Mouse (Mus musculus): ENCODE measurements at regions not wholly inside any gene's neighbourhood (a gene's known extent, or its start where the extent isn't known, plus 50 kb on each side); places are given as distances from the start of the nearest gene placed in this dataset.
A peak's percentile ranks its signal among the peaks of the same experiment; 100 is the strongest.

DNA sequence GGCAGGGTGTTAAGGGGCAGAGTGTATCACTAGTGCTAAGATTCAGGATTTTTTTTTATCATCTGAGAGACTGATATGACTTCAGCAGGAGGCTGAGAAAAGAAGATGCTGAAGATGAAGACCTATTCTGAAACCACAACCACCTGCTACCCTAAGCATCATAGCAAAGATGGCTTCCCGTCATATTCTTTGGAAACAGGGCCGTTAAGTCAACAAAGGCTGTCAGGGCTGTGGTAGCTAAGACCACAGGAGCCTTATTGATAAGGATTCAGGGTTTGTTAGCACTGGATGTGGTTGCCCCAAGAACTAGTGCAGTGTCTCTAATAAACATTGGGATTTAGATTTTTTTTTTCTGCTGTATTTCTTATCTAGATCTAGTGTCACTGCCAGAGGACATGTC is 56.7 kb upstream of the Rasgrp1 start:
- DNase-seq: no peak

- DNase-seq: no peak
These were observed 60.8 kb upstream of the Rasgrp1 start for GRCm38 (mm10) chr2:117403425-117404175.

DNA sequence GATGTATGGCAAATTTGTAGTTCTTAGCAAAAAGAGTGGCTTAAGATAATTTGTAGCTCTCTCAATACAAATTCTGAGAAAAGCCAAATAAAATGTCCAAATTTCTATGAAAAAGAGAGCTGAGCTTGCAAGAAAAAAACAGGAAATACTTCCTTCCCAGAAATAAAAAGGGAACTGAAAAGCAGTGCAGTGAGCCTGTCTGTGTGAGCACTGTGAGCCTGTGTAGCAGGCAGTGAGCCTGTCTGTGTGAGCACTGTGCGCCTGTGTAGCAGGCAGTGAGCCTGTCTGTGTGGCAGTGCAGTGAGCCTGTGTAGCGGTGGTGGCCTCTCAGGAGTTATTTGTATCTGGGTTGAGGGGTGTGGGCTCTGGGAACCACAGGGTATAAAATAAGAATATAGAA is 62.7 kb upstream of the Rasgrp1 start:
- no peak for DNase-seq

GRCm38 (mm10) chr2:117408241-117408640 is 65.4 kb upstream of the Rasgrp1 start:
- no peak for DNase-seq

DNA sequence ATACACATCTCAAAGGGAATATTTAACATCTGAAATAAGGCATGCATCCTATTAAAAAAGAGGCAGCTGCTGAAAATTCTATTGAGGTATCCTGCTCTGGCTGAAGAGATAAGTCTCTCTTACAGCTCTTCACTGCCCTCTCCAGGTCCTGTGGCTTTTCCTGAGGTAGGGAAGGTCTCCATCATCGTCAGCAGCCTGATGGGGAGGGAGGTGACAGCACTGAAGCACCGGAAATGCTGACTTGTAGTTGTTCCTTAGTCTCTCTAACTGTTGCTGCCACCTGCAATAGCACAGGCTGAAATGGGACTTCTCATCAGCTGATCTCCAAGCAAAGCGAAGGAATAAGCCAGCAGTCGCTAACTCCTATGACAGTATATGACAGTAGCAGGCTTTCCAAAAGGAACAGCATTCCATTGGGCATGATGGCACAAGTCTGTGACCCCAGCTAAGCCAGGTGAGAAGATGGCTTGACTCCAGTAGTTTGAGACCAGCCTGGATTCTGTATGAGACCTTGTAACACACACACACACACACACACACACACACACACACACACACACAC is 69.3 kb upstream of the Rasgrp1 start:
- peak; percentile 21 to 23 for DNase-seq

DNA sequence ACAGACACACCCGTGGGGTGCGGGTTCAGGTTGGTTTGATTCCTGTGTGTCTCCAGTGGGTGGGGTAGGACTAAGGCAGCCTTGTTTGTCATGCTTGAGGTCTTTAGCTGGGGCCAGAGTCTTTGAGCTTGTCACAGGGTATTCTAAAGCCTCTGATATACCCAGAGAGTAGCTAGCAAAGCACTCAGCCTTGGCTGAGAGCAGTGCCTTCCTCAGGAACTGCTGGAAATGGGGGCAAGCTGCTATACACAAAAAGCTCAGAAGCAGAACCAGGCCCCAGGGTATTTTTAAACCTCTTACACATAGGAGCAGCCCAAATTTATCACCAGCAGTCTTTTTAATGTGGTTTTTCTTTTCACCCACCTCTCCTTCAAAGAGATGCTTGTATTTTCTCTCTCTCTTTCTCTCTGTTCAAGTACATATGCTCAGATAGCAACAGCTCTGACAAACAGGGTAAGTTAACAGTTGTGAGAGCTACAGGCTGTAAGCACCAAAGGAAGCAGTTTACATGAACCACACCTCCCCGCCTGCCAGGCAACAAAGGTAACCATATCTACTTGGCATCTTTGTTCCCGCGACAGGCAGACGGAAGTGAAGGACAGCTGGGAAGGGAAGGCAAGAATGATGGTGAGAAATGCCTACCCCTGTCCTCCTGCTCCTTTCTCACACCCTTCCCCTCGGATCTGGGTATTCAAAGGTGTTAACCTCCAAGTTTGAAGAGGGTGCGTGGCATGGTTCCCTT is 74.6 kb upstream of the Rasgrp1 start:
- DNase-seq: no peak

GRCm38 (mm10) chr2:117418121-117418615 is 75.4 kb upstream of the Rasgrp1 start:
- no peak for DNase-seq

GRCm38 (mm10) chr2:117418711-117419110 is 75.9 kb upstream of the Rasgrp1 start:
- DNase-seq: no peak

GRCm38 (mm10) chr2:117421376-117421775 is 78.6 kb upstream of the Rasgrp1 start:
- no peak for DNase-seq

DNA sequence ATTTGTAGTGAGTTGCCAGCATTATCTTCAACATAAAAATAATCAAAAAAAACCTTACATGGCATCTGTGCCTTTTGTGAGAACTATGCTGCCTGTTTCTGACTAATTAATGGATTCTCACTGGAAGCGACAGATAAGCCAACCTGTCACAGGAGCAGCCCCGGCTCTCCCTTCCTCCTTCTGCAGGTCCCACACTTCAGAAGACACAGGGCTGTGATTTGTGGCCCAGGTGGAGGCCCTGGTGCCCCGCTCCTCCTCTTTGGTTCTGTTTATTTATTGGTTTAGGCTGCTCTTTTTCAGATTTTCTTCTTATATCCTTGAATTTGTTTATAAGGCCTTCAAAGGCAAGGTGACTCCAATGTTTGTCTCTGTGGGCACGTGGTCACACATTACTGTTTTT is 80.0 kb upstream of the Rasgrp1 start:
- no peak for DNase-seq

DNA sequence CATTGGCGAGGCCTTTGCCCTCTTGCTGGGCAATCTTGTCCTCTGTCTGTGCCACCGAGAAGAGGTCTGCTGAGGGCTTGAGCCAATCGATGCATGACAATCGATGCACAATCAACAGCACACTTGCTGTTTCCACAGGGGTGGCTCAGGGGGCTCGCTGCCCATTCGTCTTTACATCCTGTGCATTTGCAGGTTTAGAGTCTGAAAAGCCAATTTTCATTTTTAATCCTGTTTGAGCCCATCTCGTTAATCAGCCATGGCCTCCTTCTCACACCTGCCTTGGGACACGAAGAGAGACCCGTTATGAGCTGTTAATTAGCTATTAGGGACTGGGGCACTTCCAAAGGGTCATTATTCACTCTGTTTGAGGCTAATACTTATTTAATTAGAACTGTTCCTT is 86.4 kb upstream of the Rasgrp1 start:
- DNase-seq: no peak

GRCm38 (mm10) chr2:117432010-117432409 is 89.2 kb upstream of the Rasgrp1 start:
- DNase-seq: no peak

GRCm38 (mm10) chr2:117432923-117433322 is 90.1 kb upstream of the Rasgrp1 start:
- no peak for DNase-seq

DNA sequence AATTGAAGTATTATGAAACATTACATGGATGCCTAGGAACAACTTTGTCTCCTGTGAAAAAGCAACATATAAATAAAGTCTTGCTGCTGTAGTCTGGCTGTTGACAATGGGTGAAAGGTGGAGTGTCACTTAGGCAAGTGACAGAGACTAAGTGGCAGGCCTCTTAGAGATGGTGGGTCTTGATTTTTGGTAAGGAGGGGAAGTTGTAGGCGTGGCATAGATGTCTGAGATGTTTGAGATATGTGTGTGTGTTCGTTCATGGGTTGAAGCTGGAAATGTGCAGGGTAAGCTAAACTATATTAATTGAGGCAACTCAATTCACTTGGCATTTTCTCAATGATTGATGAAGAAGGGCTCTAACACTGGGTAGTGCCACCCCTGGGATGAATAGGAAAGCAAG is 90.7 kb upstream of the Rasgrp1 start:
- no peak for DNase-seq

- DNase-seq: peak; percentile 15 to 16
These were observed 95.3 kb upstream of the Rasgrp1 start for GRCm38 (mm10) chr2:117438079-117438478.

DNA sequence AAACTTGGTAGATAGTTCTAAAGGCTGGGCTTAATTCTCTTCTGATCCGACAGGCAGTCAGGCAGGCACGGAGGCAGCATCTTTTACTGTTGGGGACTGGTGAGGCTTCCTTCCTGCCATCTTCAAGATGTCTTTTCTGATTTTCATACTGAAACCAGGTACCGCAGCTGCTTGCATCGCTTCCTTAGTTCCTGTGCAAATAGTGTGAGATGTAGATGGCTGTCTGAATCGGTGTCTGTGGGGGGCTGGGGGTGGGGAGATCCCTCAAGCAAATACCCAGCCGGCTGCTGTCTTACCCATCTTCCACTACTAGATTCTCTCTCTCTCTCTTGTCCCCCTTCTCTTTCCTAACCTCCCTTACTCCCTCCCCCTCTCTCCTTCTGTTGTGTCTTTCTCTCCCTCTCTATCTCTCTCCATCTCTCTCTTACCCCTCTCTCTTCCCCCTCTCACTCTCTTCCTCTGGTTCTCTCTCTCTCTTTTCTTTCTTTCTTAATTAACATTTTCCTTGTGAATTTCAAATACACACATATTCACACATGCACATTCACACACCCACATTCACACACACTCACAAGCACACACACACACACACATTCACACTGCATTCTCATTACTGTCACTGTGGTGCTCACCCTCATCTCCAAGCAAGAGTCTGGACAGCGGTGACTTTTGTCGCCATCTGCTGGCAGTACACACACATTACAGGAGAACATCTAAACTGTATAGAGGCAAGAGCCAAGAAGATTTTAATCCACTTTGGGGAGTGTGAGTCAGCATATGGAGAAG is 96.0 kb upstream of the Rasgrp1 start:
- peak; percentile 80 for DNase-seq

GRCm38 (mm10) chr2:117439372-117440183 is 96.8 kb upstream of the Rasgrp1 start:
- DNase-seq: peak in 1 of 2 experiments; percentile 23

GRCm38 (mm10) chr2:117440801-117441281 is 98.0 kb upstream of the Rasgrp1 start:
- no peak for DNase-seq

DNA sequence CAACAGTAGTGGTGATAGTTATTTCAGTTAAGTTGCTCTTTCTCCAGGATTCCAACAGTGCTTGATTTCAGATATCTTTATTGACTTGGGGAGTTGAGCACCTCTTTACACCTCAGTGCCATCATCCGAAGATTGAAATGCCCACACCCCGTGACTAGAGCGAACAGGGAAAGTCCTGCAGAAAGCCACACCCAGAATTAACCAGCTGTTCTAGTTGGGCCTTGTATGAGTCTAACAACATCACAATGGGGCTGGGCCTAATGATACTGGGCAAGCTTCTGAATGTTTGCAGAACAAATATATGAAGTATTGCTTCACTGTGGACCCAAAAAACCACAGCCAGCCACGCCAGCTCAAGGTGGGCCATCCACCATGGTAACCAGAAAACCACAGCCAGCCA is 100.1 kb upstream of the Rasgrp1 start:
- no peak for DNase-seq

- peak; percentile 66 to 70 for DNase-seq
These were observed 101.9 kb upstream of the Rasgrp1 start for GRCm38 (mm10) chr2:117444671-117445070.

DNA sequence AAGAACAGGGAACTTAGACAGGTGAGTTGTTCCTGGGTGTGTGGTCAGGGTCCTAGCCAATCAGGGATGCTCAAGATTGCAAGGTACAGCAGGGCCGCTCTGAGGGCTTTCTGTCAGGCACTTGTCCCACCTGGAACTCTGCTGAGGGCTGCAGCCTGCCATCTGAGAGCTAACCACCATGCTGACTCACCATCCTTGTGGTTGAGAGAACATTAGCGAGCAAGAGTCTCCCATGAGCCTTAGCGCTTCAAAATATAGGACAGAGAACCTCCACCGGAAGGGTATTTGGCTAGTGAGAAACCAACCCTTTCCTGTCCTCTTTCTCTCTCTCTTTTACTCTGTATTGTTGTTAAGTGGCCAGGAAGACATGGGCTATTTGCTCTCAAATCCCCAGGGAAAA is 104.1 kb upstream of the Rasgrp1 start:
- DNase-seq: no peak

Data from kidney, postnatal 4 days (tissue).